ENCODE assay signal across 10 mouse cellular contexts in the genomic region with DNA sequence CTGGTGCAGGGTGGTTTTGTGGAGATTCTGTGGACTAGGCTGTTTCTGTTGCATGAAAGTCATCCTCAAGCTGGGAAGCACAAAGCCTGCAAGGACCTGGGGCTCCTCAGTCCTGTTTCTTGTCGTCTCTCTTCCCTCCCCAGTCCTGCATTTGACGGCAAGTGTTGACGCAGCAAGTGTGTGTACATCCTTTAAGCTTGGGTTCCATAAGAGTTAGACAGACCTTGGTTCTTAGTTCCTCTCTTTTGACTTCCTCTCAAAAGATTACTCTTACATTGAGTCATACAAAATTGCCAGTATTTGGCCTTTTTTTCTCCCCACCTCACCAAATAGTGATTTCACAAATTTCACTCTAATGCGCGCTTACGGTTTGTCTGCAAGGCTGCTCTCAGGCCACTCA.
"Had no signal": no experiment of that assay in that cellular context is flagged by ENCODE, and none has a peak within 500 bp of the region (broad histone marks: within the 10 kb centered on the region; RNA-seq: fewer than 3 reads in every experiment).

No protein-coding gene starts in this region.

- H3K27me3 ChIP-seq: intestine, embryonic 15.5 days; limb, embryonic 12.5 days; limb, embryonic 15.5 days; liver, embryonic 12.5 days; liver, embryonic 15.5 days; midbrain, embryonic 12.5 days had no signal

- DNase-seq: layer of hippocampus, adult 9-11 months; right cerebral cortex, adult 18-20 months had no signal

- ATAC-seq: liver, embryonic 12.5 days had no signal

- H3K27ac ChIP-seq: intestine, embryonic 15.5 days; layer of hippocampus, adult 2 months; limb, embryonic 12.5 days; limb, embryonic 15.5 days; liver, embryonic 12.5 days; liver, embryonic 15.5 days; midbrain, embryonic 12.5 days; stomach, postnatal 0 days had no signal

- H3K4me1 ChIP-seq: intestine, embryonic 15.5 days; limb, embryonic 12.5 days; limb, embryonic 15.5 days; midbrain, embryonic 12.5 days had no signal

- H3K9me3 ChIP-seq: intestine, embryonic 15.5 days; limb, embryonic 12.5 days; limb, embryonic 15.5 days; liver, embryonic 12.5 days; liver, embryonic 15.5 days had no signal

- H3K9ac ChIP-seq: intestine, embryonic 15.5 days; limb, embryonic 12.5 days; limb, embryonic 15.5 days; liver, embryonic 12.5 days; liver, embryonic 15.5 days; midbrain, embryonic 12.5 days had no signal

- H3K4me3 ChIP-seq: intestine, embryonic 15.5 days; layer of hippocampus, adult 2 months; limb, embryonic 12.5 days; limb, embryonic 15.5 days; liver, embryonic 12.5 days; liver, embryonic 15.5 days; midbrain, embryonic 12.5 days had no signal

- H3K36me3 ChIP-seq: midbrain, embryonic 12.5 days had no signal

- H3K4me2 ChIP-seq: intestine, embryonic 15.5 days; limb, embryonic 12.5 days; limb, embryonic 15.5 days; liver, embryonic 12.5 days; liver, embryonic 15.5 days; midbrain, embryonic 12.5 days had no signal
